Mouse (Mus musculus) kidney, embryonic 14.5 days (tissue): ENCODE measurements at regions not wholly inside any gene's neighbourhood (a gene's known extent, or its start where the extent isn't known, plus 50 kb on each side); places are given as distances from the start of the nearest gene placed in this dataset.

Experiments
- ATAC-seq: fragments of 200-750 bp; cut with Nextera tagmentation; 2 replicates; pipeline ENCODE4 v1.8.0; 2017; ENCODE audit warnings: moderate number of reproducible peaks, mild to moderate bottlenecking, moderate TSS enrichment, moderate library complexity; ENCODE audit not compliant: low FRiP score, low TSS enrichment
- H3K27ac ChIP-seq: fragments of 300-500 bp; sonication (generic); 2 replicates; pipeline ENCODE4 v1.5.1; 2014; ENCODE audit warnings: low read depth, mild to moderate bottlenecking, low read length, moderate library complexity, mixed read lengths
- H3K27me3 ChIP-seq: fragments of 300-500 bp; sonication (generic); 2 replicates; pipeline ENCODE4 v1.6.1; 2014; ENCODE audit warnings: mild to moderate bottlenecking, low read length; ENCODE audit not compliant: control insufficient read depth, insufficient read depth
- H3K36me3 ChIP-seq: fragments of 300-500 bp; sonication (generic); 2 replicates; pipeline ENCODE4 v1.6.1; 2014; ENCODE audit warnings: low read length, mixed read lengths; ENCODE audit not compliant: control insufficient read depth, insufficient read depth
- H3K4me1 ChIP-seq: fragments of 300-500 bp; sonication (generic); 2 replicates; pipeline ENCODE4 v1.6.1; 2014; ENCODE audit warnings: low read length, mixed read lengths; ENCODE audit not compliant: control insufficient read depth, insufficient read depth
- H3K4me2 ChIP-seq: fragments of 300-500 bp; sonication (generic); replicated peaks from 2 replicates; pipeline ENCODE4 v1.6.1; 2014; ENCODE audit warnings: low read depth, mild to moderate bottlenecking, low read length
- H3K4me3 ChIP-seq: fragments of 300-500 bp; sonication (generic); 2 replicates; pipeline ENCODE4 v1.5.1; 2014; ENCODE audit warnings: mild to moderate bottlenecking, low read length
- H3K9ac ChIP-seq: fragments of 300-500 bp; sonication (generic); 2 replicates; pipeline ENCODE4 v1.6.1; 2014; ENCODE audit warnings: low read depth, mild to moderate bottlenecking, low read length, moderate library complexity
- H3K9me3 ChIP-seq: fragments of 300-500 bp; sonication (generic); 2 replicates; pipeline ENCODE4 v1.6.1; 2016; ENCODE audit warnings: low read length; ENCODE audit not compliant: control insufficient read depth
- WGBS: fragments of 180-500 bp; shearing (Covaris S2); extraction: QIAGEN DNeasy Blood & Tissue Kit; methylation state at CpG from one replicate; pipeline ENCODE4 v1.1.7; 2014; 5-methylcytosine and 5-hydroxymethylcytosine counted together

DNA sequence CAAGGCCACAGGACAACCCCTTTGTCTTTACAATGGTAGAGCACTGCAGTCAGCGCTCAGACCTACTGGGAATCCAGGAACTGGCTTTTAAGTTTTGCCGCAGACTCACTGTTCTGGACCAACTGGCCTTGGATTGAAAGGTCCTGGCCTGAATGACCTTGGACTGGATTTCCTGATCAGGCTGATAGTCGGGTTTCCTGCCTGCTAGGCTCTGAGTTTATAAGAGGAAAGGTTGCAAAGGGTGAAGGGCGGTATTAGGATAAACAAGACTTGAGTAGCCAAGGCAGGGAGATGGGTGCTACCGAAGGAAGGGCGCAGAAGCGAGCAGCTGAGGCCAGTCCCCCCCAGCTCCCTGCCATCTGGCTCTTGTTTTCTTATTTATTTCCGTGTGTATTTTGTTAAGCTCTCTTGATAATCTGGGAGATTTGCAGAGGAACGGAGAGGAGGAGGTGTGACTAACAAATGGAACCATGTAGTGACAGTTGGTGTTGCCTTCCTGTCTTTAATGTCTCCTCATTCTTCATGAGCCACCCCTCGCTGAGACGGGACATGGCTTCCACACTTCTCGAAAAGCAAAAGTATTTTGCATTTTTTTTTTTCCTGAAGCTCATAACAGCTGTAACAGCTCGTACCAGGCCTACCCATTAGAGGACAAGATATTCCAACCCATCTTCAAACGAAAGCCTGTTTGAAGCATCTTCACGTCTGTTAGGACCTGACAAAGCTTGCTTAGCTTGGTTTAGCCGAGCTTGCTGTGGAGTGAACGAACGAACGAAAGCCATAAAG lies 158.7 kb upstream of the Nrip1 start:
- WGBS = 60% methylated on average over 19 of the region's 19 CpGs
- Histone ChIP-seq H3K36me3 (no peaks in the 10 kb centered on the region), H3K4me1 (no peaks in the 10 kb centered on the region), H3K9ac (no peak overlapping the region), H3K27me3 (no peaks in the 10 kb centered on the region), H3K27ac (no peak overlapping the region), H3K4me2 (no peak overlapping the region), H3K4me3 (no peak overlapping the region), H3K9me3 (no peaks in the 10 kb centered on the region)
- no peak for ATAC-seq

GRCm38 (mm10) chr16:76530886-76531285 lies 157.3 kb upstream of the Nrip1 start:
- WGBS = 97% methylated on average over 3 of the region's 3 CpGs
- no peak overlapping the region for H3K27ac ChIP-seq

DNA sequence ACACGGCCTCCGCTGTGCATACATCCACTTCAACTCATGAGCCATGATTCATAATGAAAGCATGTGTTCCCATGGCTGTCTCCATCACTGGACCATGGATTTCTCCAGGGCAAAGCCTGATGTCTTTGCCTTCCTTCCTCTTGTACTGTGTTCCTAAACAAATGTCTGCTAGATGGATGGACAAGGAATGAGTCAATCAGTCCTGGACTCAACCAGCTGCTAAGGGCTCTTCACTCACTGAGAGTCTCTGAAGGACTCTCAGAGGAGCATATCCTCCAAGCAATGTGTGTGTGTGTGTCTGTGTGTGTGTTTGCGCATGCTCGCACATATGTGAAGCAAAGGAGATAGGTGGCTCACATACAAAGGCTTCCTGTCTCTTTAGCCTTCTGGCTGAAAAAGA lies 156.0 kb upstream of the Nrip1 start:
- H3K4me3 ChIP-seq = no peak overlapping the region

More at GRCm38 (mm10) chr16:76530886-76531285, 157.3 kb upstream of the Nrip1 start:
- H3K9ac ChIP-seq = no peak overlapping the region
- H3K27me3 ChIP-seq = no peaks in the 10 kb centered on the region
- ATAC-seq = no peak
- H3K36me3 ChIP-seq = no peaks in the 10 kb centered on the region
- no peaks in the 10 kb centered on the region for H3K9me3 ChIP-seq
- no peaks in the 10 kb centered on the region for H3K4me1 ChIP-seq
- no peak overlapping the region for H3K4me3 ChIP-seq
- H3K4me2 ChIP-seq = no peak overlapping the region

DNA sequence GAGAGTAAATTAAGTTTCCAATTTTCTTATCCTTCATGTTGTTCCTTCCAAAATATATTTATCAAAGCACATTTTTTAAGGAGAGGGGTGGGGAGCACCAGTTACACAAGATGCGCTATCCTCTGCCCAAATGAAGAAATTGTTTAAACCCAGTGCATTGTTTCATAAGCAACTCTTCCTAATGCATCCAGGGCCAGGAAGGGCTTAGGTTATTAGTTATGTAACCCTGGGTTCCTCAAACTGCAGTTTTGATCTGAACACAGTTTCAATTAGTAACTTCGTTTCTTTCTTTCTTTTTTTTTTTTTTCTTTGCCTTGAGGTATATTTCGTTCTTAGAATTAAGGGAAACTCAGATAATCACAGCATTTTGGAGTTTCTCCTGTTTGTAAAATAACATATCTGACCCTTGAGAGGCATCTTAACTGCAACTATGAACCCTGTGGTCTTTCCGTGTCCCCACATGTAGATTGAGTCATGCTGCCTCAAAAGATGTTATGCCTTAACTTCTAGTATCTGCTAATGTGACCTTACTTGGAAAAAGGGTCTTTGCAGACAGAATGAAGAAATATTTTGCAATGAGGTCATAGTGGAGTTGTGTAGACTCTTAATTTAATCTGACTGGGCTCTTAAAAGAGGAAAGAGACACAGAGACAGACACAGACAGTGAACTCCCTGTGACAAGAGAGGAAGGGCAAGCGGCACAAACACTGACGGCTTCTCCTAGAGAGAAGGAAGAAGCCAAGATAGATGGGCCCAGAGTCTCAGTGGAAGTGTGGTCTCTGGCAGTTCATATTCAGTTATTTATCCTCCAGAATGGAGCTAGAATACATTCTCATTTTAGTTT lies 153.7 kb upstream of the Nrip1 start:
- no peaks in the 10 kb centered on the region for H3K27me3 ChIP-seq
- no peak for ATAC-seq
- H3K4me1 ChIP-seq = no peaks in the 10 kb centered on the region
- H3K9ac ChIP-seq = no peak overlapping the region
- no peak overlapping the region for H3K4me2 ChIP-seq
- H3K27ac ChIP-seq = no peak overlapping the region
- H3K4me3 ChIP-seq = no peak overlapping the region
- H3K36me3 ChIP-seq = no peaks in the 10 kb centered on the region
- WGBS = 86% methylated on average over 6 of the region's 6 CpGs
- H3K9me3 ChIP-seq = no peaks in the 10 kb centered on the region

More for the DNA sequence above, 156.0 kb upstream of the Nrip1 start:
- H3K9me3 ChIP-seq = no peaks in the 10 kb centered on the region
- no peak overlapping the region for H3K27ac ChIP-seq
- H3K4me2 ChIP-seq = no peak overlapping the region
- WGBS = over 99% methylated on average over 4 of the region's 4 CpGs
- no peaks in the 10 kb centered on the region for H3K27me3 ChIP-seq
- no peaks in the 10 kb centered on the region for H3K36me3 ChIP-seq
- no peaks in the 10 kb centered on the region for H3K4me1 ChIP-seq
- no peak for ATAC-seq
- H3K9ac ChIP-seq = no peak overlapping the region

DNA sequence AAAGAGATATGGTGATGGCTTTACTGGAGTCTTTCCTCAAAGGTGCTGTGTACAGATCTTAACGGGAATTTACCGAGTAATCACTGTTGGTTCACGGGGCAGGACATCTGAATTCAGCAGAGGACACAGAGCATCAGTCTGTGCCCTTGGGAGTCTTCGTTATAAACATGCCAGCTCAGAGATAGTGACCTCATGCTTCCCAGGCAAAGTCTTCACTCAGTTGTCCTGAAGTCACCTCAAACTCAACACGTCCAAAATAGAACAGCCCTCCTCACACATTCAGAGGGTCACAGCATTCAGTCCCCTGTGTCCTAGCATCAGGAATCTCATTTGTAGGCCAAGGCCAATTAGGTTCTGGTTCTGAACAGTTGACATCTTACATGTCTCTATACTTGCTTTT lies 151.9 kb upstream of the Nrip1 start:
- Histone ChIP-seq H3K4me1 (no peaks in the 10 kb centered on the region), H3K27ac (no peak overlapping the region), H3K4me3 (no peak overlapping the region), H3K36me3 (no peaks in the 10 kb centered on the region), H3K27me3 (no peaks in the 10 kb centered on the region), H3K4me2 (no peak overlapping the region), H3K9me3 (no peaks in the 10 kb centered on the region), H3K9ac (no peak overlapping the region)
- 80% methylated on average over 5 of the region's 5 CpGs for WGBS
- ATAC-seq = no peak

DNA sequence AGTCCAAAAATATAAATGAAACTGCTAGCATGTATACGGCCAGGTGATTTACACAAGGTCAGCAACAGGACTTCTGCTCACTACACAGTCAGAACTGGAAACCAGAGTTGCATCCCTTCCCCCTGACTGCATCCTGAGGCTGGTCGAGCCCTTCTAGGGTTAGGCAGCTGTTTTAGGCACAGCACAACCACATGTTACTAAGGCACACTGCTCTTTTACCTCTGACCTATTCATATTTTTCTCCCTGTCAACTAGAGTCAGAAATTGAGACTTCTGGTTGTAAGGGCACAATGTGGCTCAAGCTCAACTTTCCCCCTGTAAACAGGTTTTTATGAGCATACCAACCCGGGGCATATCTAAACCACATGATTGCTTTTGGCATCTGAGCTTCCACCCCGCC lies 151.3 kb upstream of the Nrip1 start:
- no peak overlapping the region for H3K4me3 ChIP-seq
- no peak for ATAC-seq
- WGBS = 42% methylated on average over 4 of the region's 4 CpGs
- H3K27ac ChIP-seq = no peak overlapping the region
- H3K9me3 ChIP-seq = no peaks in the 10 kb centered on the region
- no peaks in the 10 kb centered on the region for H3K27me3 ChIP-seq
- no peak overlapping the region for H3K4me2 ChIP-seq
- H3K4me1 ChIP-seq = no peaks in the 10 kb centered on the region
- H3K36me3 ChIP-seq = no peaks in the 10 kb centered on the region
- no peak overlapping the region for H3K9ac ChIP-seq

DNA sequence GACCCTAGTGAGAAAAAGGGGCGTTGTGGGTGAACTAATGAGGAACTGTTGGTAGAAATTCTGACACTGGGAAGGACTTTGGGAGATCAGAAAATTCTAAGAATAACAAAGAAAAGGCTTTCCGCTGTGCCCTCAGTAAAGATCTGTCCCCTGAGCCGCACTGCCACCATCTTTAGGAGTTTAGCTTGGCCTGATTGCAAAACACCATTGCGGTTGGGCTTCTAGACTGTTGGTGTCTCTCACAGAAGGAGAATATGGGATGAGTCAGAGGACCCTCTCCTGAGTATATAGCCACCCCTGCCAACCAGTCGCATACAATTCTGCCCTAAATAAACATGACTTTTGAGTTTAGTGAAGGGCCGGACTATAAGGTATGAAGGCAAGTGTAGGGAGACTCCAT lies 147.5 kb upstream of the Nrip1 start:
- H3K9ac ChIP-seq = no peak overlapping the region
- H3K4me3 ChIP-seq = no peak overlapping the region
- 94% methylated on average over 6 of the region's 6 CpGs for WGBS
- H3K27me3 ChIP-seq = no peaks in the 10 kb centered on the region
- H3K4me2 ChIP-seq = no peak overlapping the region
- no peaks in the 10 kb centered on the region for H3K4me1 ChIP-seq
- H3K9me3 ChIP-seq = no peaks in the 10 kb centered on the region
- no peak overlapping the region for H3K27ac ChIP-seq
- no peaks in the 10 kb centered on the region for H3K36me3 ChIP-seq
- no peak for ATAC-seq

- H3K9me3 ChIP-seq = no peaks in the 10 kb centered on the region
- no peak overlapping the region for H3K4me2 ChIP-seq
- H3K36me3 ChIP-seq = no peaks in the 10 kb centered on the region
- no peaks in the 10 kb centered on the region for H3K27me3 ChIP-seq
- ATAC-seq = no peak
- no peaks in the 10 kb centered on the region for H3K4me1 ChIP-seq
- H3K27ac ChIP-seq = no peak overlapping the region
- H3K4me3 ChIP-seq = no peak overlapping the region
- H3K9ac ChIP-seq = no peak overlapping the region
- WGBS = 84% methylated on average over 3 of the region's 3 CpGs
Measured at GRCm38 (mm10) chr16:76520643-76520993, 147.0 kb upstream of the Nrip1 start.

- Histone ChIP-seq H3K4me3 (no peak overlapping the region), H3K4me2 (no peak overlapping the region), H3K9ac (no peak overlapping the region), H3K27ac (no peak overlapping the region), H3K27me3 (no peaks in the 10 kb centered on the region), H3K4me1 (no peaks in the 10 kb centered on the region), H3K36me3 (no peaks in the 10 kb centered on the region), H3K9me3 (no peaks in the 10 kb centered on the region)
- no peak for ATAC-seq
- WGBS = 89% methylated on average over 10 of the region's 10 CpGs
Measured at GRCm38 (mm10) chr16:76519911-76520642, 146.4 kb upstream of the Nrip1 start.
